Mouse (Mus musculus) liver, postnatal 0 days (tissue): ENCODE results near the gene Sema3a. TPM values are rescaled to one million over a fixed set of nuclear protein-coding genes. Genes with fewer than 3 reads are reported as not detected.

ENCODE experiments used
- ATAC-seq: fragments of 200-750 bp; cut with Nextera tagmentation; 2 replicates; pipeline ENCODE4 v1.8.0; 2017; ENCODE audit warnings: mild to moderate bottlenecking, moderate library complexity
- DNase-seq: peaks from one replicate; pipeline ENCODE4 v3.0.0-alpha.2; 2016
- H3K27ac ChIP-seq: fragments of 300-500 bp; sonication (generic); 2 replicates; pipeline ENCODE4 v1.5.1; 2014; ENCODE audit warnings: antibody characterized with exemption, moderate library complexity, mild to moderate bottlenecking, low read depth
- H3K27me3 ChIP-seq: fragments of 300-500 bp; sonication (generic); 2 replicates; pipeline ENCODE4 v1.6.1; 2014; ENCODE audit warnings: low read length, control low read depth, mixed read lengths; ENCODE audit not compliant: insufficient read depth
- H3K36me3 ChIP-seq: fragments of 300-500 bp; sonication (generic); replicated peaks from 2 replicates; pipeline ENCODE4 v1.6.1; 2014; ENCODE audit warnings: mild to moderate bottlenecking, control low read depth, low read length, moderate library complexity, mixed read lengths; ENCODE audit not compliant: insufficient read depth
- H3K4me1 ChIP-seq: fragments of 300-500 bp; sonication (generic); 2 replicates; pipeline ENCODE4 v1.6.1; 2014; ENCODE audit warnings: antibody characterized with exemption, mild to moderate bottlenecking, control low read depth; ENCODE audit not compliant: insufficient read depth
- H3K4me2 ChIP-seq: fragments of 300-500 bp; sonication (generic); 2 replicates; pipeline ENCODE4 v1.6.1; 2014; ENCODE audit warnings: low read depth, mild to moderate bottlenecking, low read length, moderate library complexity, mixed read lengths
- H3K4me3 ChIP-seq: fragments of 300-500 bp; sonication (generic); 2 replicates; pipeline ENCODE4 v1.5.1; 2014; ENCODE audit warnings: low read depth, low read length
- H3K9ac ChIP-seq: fragments of 300-500 bp; sonication (generic); replicated peaks from 2 replicates; pipeline ENCODE4 v1.6.1; 2014; ENCODE audit warnings: mild to moderate bottlenecking, moderate library complexity
- H3K9me3 ChIP-seq: fragments of 300-500 bp; sonication (generic); 2 replicates; pipeline ENCODE4 v1.6.1; 2016; ENCODE audit warnings: mild to moderate bottlenecking, control low read depth, low read length, mixed read lengths
- CTCF ChIP-seq: sonication (generic); IDR thresholded peaks from 2 replicates; pipeline ENCODE4 v1.5.1; 2016; ENCODE audit warnings: antibody characterized with exemption, low read depth
- EP300 ChIP-seq: IDR thresholded peaks from 2 replicates; pipeline ENCODE4 v1.6.1; 2016; ENCODE audit warnings: antibody characterized with exemption, low read depth, mild to moderate bottlenecking
- WGBS: fragments of 180-500 bp; shearing (Covaris S2); extraction: QIAGEN DNeasy Blood & Tissue Kit; methylation state at CpG from one replicate; pipeline ENCODE4 v1.1.7; 2014; ENCODE audit not compliant: insufficient replicate concordance; 5-methylcytosine and 5-hydroxymethylcytosine counted together
- polyA plus RNA-seq: library from polyadenylated mRNA; unstranded; fragments of >200 nt; fragmentation: Nextera tagmentation; extraction: Ambion mirVana; gene quantifications from 2 replicates; pipeline ENCODE4 v1.2.1, GENCODE M21; 2015

The Sema3a gene
- polyA plus RNA-seq, 1 experiment from 2014 or later = 0.46 TPM

DNA sequence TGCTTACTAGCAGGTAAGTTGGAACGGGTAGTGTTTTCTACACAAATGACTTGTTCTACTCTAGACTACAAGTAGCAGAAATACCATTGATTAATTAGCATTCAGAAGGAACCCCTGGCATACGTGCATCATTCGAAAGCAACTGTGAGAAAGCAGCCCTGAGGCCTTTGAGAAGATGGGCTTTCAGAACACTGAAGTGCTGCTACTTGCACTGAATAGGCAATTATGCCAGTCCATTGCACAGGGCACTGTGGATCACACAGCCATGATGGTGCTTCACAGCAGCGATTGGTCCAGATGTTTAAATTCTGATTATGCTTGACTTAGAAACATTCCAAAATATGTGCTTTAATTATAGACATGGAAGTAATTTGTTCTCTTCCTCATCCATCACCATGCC lies 187.5 kb downstream of the Sema3a start:
- TF ChIP-seq EP300 (no peak), CTCF (no peak)
- 76% methylated on average over 4 of the region's 4 CpGs for WGBS
- Histone ChIP-seq H3K27me3 (no peaks in the 10 kb centered on the region), H3K27ac (no peak overlapping the region), H3K4me2 (no peak overlapping the region), H3K4me3 (no peak overlapping the region), H3K9ac (no peak overlapping the region), H3K9me3 (no peaks in the 10 kb centered on the region), H3K4me1 (no peaks in the 10 kb centered on the region), H3K36me3 (no peaks in the 10 kb centered on the region)
- DNase-seq (no peak), ATAC-seq (no peak)

DNA sequence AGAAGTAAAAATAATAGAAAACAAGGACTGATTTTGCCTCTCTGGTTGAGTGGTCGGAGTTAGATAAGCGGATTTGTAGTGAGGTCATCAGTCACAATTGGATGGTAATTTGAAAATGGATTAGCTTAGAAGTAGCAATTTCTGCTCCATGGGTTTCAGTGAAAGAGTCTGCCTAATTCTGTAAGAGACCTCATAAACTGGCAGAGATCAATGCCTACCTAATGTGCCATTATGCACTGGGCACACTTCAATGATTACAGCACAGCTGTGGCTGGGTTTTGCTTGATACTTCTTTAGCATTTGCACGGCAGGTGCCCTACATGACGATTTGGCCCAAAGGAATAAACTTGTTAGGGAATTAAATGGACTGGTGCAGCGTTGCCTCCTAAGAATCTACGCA lies 188.8 kb downstream of the Sema3a start:
- TF ChIP-seq CTCF (no peak), EP300 (no peak)
- no peak overlapping the region for H3K4me3 ChIP-seq
- H3K9ac ChIP-seq = no peak overlapping the region
- no peak for DNase-seq
- H3K4me1 ChIP-seq = no peaks in the 10 kb centered on the region
- H3K9me3 ChIP-seq = no peaks in the 10 kb centered on the region
- no peaks in the 10 kb centered on the region for H3K36me3 ChIP-seq
- 75% methylated on average over 6 of the region's 6 CpGs for WGBS
- no peak for ATAC-seq
- no peak overlapping the region for H3K27ac ChIP-seq
- no peaks in the 10 kb centered on the region for H3K27me3 ChIP-seq
- H3K4me2 ChIP-seq = no peak overlapping the region

DNA sequence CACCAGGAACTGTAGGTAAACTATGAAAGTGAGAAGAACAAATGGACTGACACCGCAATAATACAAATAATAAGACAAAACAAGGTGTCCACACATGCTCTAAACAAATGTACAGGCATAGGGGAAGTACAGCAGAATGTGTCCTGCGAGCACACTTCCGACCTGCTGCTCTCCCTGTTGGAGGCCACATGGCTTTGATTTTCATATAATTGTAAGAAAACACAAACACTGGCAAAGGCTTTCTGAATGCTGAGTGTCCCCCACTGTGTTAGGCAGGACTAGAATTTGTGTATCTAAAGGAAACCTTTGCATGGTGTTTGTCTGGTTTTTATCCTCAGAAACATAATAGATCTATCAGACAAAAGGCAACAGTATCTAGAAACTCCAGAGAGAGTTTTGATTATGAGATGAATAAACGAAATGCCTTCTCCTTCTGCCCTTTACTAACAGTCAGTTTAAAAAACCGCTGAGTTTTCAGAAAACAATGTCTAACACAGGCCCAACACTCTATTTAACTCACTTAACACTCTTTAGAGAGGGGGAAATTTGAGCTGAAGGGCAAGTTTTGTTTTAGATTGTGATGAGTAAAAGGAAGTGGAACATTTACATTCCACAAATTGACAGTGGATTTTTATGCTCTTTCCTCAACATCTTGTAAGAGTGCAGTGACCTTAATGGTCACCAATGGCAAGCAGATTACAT lies 193.7 kb downstream of the Sema3a start:
- H3K36me3 ChIP-seq = no peaks in the 10 kb centered on the region
- H3K27ac ChIP-seq = no peak overlapping the region
- 59% methylated on average over 5 of the region's 5 CpGs for WGBS
- no peak for DNase-seq
- no peaks in the 10 kb centered on the region for H3K4me1 ChIP-seq
- H3K9me3 ChIP-seq = no peaks in the 10 kb centered on the region
- H3K9ac ChIP-seq = no peak overlapping the region
- no peak for ATAC-seq
- no peak overlapping the region for H3K4me3 ChIP-seq
- H3K27me3 ChIP-seq = no peaks in the 10 kb centered on the region
- TF ChIP-seq EP300 = no peak
- TF ChIP-seq CTCF = no peak
- H3K4me2 ChIP-seq = no peak overlapping the region

DNA sequence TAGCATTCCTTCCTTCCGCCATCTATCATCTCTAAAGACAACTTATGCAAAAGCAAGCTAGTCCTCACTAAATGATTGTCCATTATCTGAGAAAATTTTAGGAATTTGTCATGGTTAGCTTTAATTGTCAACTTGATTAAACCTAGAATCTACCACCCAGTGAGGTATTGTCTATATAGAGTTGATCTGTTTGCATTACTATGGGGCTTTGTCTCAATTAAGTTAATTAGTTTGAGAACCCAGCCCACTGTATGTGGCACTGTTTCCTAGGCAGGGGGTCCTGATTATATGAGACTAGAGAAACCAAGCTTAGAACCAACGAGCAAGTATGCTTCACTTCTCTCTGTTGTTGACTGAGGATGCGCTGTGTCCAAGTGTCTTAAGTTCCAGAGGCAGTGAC lies 194.9 kb downstream of the Sema3a start:
- no peak overlapping the region for H3K27ac ChIP-seq
- DNase-seq (no peak), ATAC-seq (no peak)
- no peak overlapping the region for H3K4me3 ChIP-seq
- H3K4me2 ChIP-seq = no peak overlapping the region
- no peaks in the 10 kb centered on the region for H3K27me3 ChIP-seq
- no peaks in the 10 kb centered on the region for H3K9me3 ChIP-seq
- no peaks in the 10 kb centered on the region for H3K4me1 ChIP-seq
- 69% methylated on average over 3 of the region's 3 CpGs for WGBS
- no peak overlapping the region for H3K9ac ChIP-seq
- TF ChIP-seq CTCF (no peak), EP300 (no peak)
- no peaks in the 10 kb centered on the region for H3K36me3 ChIP-seq

DNA sequence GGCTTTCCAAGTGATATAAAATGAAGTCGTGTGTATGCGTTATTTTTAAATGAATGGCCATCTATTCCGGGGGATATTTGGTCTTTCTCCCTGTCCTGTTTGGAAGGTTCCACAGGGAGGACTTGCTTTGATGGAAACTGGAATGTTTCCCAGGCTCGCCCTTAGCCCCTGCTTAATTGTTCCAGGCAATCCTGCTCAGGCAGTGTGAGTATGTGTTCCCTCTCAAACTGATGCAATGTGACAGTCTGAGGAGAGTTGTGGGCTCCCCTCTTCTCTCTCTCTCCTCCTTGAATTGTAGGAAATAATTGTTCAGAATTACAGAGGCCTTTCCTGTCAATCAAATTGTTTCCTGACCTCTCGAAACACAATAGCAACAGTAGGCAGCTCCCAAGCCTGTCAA lies 202.1 kb downstream of the Sema3a start:
- Histone ChIP-seq H3K36me3 (no peaks in the 10 kb centered on the region), H3K4me2 (no peak overlapping the region), H3K27ac (no peak overlapping the region), H3K4me1 (no peaks in the 10 kb centered on the region), H3K4me3 (no peak overlapping the region), H3K27me3 (no peaks in the 10 kb centered on the region), H3K9me3 (no peaks in the 10 kb centered on the region), H3K9ac (no peak overlapping the region)
- no peak for DNase-seq
- no peak for ATAC-seq
- TF ChIP-seq EP300 = no peak
- TF ChIP-seq CTCF = no peak
- WGBS = 65% methylated on average over 5 of the region's 5 CpGs

DNA sequence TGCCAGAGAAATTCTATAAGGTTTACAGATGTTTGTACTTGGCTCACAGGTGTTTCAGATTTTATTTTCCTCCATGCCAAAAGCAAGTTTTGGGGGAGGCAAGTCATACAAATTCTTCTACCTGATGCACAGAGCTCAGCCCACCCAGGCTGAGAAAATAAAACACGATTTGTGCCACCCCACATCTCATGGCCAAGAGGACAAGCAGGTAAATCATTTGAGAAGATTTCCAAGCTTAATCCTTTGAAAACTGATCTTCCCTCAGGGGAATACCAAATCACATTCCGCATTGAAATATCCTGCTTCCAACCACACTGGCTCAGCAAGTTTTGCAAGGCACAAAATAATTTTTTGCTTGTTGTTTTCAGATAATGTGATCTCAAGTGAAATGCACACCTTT lies 206.2 kb downstream of the Sema3a start:
- Histone ChIP-seq H3K9me3 (no peaks in the 10 kb centered on the region), H3K27ac (no peak overlapping the region), H3K4me1 (no peaks in the 10 kb centered on the region), H3K4me2 (no peak overlapping the region), H3K9ac (no peak overlapping the region), H3K36me3 (no peaks in the 10 kb centered on the region), H3K4me3 (no peak overlapping the region), H3K27me3 (no peaks in the 10 kb centered on the region)
- ATAC-seq = no peak
- no peak for DNase-seq
- TF ChIP-seq EP300 (no peak), CTCF (no peak)
- 71% methylated on average over 2 of the region's 2 CpGs for WGBS

DNA sequence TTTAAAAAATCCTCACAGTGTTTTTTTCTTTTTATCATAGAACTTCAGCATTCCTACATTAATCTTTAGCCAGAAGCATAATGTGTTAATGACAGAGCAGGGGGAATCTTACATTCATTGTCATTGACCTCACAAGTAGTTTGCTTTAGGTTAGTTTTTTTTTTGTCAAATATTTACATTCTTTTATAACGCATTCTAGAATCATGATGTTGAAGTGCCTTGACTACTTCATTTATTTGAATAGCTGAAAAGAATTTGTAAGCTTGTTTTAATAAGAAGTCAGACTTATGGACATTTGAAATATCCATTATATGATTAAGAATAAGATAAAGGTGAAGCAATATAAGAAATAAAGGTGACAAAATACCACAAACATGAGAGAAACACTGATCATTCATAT lies 212.5 kb downstream of the Sema3a start:
- H3K4me1 ChIP-seq = no peaks in the 10 kb centered on the region
- no peak for ATAC-seq

More for the DNA sequence above, 212.5 kb downstream of the Sema3a start:
- H3K4me3 ChIP-seq = no peak overlapping the region
- H3K27ac ChIP-seq = no peak overlapping the region
- no peak overlapping the region for H3K4me2 ChIP-seq
- H3K36me3 ChIP-seq = no peaks in the 10 kb centered on the region
- H3K9ac ChIP-seq = no peak overlapping the region
- DNase-seq = no peak
- H3K9me3 ChIP-seq = no peaks in the 10 kb centered on the region
- 60% methylated on average over 1 of the region's 1 CpGs for WGBS
- TF ChIP-seq CTCF (no peak), EP300 (no peak)
- H3K27me3 ChIP-seq = no peaks in the 10 kb centered on the region
